Mouse (Mus musculus) 3134 (cell line): Measurements from ENCODE around the gene Ubald2.
"Not testable (repeated sequence)": the region's sequence is repeated elsewhere in the genome, so short reads cannot be mapped to it uniquely, and the experiment has no call there.

Source experiments
- DNase-seq: peaks from one replicate; pipeline ENCODE4 v3.0.0-alpha.2; 2011; ENCODE audit warnings: low spot score; ENCODE audit not compliant: insufficient read length; ENCODE audit errors: extremely low read depth

Gene Ubald2

DNA sequence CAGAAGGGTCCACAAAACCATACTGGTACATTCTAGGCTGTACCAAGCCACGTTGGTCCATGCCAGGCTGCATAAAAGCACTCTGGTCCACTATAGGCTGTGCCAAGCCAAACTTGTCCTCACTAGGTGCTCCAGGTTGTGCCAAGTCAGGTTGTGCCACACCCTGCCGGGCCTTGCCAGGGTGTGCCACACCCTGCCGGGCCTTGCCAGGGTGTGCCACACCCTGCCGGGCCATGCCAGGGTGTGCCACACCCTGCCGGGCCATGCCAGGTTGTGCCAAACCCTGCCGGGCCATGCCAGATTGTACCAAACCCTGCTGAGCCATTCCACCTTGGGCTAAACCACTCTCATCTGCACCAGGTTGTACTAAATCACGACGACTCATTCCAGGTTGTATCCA, 22.3 kb downstream of the Ubald2 start:
- DNase-seq: peak; percentile 59

DNA sequence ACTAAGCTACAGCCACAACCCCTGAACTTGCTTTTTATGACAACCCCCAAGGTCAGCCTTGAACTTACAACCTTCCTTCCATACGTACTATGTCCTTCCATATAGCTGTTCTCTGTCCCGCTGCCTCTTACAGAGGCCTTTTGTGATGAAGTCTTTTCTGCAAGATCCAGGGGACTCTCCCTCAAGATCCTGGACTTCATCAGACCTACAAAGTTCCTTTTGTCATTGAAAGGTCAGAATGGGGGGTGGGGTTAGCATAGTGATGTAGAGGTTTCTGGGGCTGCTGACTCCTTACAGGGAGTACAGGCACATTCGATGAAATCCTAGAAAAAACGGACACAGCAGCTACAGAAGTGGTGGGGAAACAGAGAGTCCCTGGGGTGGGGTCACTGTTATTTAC, 25.9 kb downstream of the Ubald2 start:
- no peak for DNase-seq

DNA sequence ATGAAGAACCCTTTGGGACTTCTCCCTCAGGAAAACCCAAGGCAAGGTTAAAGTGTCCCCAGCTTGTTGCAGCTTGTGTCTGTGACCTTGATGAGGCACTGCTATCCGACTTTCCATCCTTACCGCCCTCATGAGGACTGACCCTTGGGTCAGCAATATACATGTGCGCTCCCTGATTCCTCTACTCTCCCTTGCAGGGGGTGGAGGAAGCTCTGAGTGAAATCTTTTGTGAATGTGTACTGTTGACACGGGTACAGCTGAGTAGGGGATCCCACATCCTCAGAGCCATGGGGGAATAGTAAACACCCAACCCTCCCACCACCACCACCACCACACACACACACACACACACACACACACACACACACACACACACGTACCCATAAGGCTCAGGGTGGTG, 29.4 kb downstream of the Ubald2 start:
- DNase-seq: no peak

DNA sequence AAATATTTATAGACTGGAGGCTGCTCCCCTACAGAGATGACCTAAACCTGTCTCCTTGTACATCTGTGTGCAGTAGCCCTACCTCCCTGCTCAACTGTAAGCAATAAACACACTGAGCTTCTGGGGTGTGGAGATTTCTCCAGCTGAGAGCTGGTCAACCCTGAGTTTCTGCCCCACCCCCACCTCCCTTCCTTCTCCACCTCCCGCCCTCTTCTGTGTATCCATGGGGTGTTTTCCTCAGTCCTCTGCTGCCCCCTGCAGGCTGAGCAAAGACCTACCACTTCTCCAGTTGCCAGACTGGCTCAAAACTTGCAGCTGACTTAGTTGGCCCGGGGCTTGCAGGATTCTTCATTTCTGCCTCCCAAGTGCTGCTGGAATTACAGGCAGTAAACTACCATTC, 29.9 kb downstream of the Ubald2 start:
- peak; percentile 63 for DNase-seq

DNA sequence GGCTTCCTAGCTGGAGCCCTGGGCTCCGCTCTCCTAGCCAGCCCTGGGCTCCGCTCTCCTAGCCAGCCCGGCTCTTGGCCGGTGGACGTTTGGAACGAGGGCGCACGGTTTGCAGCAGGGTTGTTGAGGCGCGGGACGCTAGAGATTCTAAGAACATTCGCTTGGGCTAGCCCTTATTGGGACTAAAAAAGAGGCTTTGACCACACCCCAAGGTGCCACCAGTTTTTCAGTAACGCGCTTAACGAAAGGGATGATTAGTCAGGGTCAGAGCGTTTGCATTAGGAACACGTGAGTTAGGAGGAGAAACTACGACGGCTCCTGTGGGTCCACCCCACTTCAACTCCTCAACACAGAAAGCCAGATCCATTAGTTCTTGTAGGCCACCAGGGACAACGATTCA, 32.2 kb downstream of the Ubald2 start, which contains the start of gene Qrich2:
Gene Qrich2, minus strand, starts transcription at position 101 of the 400 bp plus-strand sequence.
- DNase-seq: no peak

DNA sequence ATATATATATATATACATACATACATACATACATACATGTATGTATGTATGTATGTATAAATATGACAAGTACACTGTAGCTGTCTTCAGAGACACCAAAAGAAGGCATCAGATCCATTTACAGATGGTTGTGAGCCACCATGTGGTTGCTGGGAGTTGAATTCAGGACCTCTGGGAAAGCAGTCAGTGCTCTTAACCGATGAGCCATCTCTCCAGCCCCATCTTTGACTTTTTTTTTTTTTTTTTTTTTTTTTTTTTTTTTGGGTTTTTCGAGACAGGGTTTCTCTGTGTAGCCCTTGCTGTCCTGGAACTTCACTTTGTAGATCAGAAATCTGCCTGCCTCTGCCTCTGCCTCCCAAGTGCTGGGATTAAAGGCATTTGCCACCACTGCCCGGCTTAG, 34.4 kb downstream of the Ubald2 start:
- DNase-seq: not testable (repeated sequence)

DNA sequence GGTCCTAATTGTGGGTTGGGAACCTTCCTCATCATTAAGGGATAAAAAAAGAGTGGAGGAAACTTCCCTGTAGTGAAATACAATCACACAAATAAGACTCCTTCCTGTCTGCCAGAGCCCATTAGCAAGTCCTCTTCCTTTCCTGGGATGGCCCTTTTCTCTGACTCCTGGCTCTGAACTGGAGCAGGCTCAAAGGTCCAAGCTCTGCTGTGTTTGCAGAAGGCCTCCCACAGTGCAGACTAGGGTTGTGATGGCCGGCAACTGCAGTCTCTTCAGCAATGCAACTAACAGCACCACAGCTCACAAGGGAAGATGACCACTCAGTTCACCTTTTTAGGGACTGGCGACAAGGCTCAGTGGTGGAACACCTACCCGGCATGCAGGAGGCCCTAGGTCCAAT, 36.4 kb downstream of the Ubald2 start:
- no peak for DNase-seq

DNA sequence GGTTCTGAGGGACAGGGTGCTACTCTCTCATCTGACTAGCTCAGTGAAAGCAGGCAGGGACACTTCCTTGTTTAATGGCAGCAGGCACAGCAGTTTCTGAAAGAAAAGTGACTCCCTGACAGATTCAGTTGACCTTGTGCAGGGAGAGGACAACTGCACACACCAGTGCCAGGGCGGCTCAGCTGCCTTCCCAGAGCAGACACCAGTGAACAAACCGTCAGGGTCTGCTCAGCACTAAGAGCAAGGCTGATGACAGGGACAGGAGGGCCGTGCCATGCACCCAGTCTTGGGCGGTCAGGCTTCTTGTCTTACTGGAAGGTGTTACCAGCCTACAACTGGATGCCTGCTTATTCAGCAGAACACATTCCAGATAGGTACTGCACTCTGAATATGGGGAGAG, 37.0 kb downstream of the Ubald2 start:
- no peak for DNase-seq

DNA sequence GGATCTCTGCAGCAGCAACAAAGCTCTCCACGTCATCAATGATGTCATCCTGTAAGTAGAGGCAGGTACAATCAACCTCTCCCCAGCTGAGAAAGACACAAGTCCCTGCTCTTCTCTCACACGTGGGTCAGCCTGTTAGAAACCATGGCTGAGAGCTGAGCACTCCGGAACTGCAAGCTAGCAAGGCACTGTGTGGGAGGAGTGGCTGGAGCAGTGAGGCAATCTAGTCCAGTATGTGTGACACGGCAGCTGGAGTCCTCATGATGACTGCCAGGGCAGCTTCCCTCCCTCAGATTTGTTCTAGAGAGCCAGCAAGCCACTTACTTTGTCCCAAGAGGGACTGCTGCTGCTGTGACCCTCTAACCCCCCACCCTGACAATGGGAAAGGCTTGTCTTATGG, 38.4 kb downstream of the Ubald2 start:
- DNase-seq: no peak

DNA sequence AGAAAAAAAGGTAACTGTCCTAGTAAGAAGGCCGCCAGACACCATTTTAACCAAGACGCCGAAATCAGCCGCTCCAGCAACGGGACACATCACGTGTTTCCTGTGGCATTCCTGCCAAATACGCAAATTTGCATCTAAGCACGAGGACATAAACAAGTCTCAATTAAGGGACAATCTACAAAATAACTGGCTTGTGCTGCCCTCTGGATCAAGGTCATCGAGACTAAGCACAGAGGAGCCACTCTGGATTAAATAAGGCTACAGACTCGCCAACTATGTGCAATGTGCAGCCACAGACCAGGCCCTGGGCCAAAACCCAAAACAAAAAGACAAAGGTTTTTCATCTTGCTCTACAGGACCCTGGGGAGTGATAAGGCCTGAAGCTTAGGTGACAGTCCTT, 42.1 kb downstream of the Ubald2 start:
- no peak for DNase-seq

DNA sequence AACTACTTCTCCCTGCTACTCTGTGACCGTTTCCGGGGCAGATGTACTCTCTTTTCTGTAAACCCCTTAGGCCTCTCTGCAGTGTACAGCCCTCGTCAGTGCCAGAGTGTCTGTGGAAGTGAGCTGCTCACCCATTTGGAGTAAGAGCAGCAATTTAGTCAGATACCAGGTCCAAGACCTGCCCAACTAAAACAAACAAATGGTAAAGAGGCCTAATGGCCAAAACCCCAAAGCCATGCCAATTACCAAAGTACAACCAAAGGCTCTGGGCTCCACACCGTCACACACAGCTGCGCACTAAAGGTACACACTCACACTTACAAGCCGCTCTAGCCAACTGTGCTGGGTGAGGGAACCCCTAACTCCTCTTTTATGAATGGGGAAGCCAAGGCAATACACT, 42.8 kb downstream of the Ubald2 start:
- no peak for DNase-seq

DNA sequence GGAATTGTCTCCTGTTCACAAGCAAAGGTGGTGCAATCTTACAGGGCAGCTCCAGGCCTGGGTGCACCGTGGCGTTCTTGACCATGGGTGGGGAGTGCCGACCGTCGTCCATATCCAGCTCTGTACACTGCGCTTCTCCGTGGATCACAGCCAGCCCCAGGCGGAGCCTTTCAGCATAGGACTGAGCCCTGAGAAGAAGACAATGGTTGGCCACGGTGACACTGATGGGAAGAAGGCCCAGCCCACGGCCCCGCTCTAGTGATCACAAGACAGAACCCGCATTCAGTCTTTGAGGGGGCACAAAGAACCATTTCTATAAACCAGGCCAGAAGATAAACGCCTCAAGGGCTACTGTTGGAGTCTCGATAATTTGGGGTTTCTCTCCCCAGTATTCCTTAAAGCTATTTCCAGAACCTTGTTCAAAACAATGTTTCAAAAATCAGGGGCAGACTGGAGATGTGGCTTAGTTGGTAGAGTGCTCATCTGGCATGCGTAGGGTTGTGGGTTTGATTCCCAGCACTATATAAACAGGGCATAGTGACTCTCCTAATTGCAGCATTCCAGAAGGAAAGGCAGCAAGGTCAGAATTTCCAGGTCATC, 43.4 kb downstream of the Ubald2 start:
- no peak for DNase-seq

DNA sequence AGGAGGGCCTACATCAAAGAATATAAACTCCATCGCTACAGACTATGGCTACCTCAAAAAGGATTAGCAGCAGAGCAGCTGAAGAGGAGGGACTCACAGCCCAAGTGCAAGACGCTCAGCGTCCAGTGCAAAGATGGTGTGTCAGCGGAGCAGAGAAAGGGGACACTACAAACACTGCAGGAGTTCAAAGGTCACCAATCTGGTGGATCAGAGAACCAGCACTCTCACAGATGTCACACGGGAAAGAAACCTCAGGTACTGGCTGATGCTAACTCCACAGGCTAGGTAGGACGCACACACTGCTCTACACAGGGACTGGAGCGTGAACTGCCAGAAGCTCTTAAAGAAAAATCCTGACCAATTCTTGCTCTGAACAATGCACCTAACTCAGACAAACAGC, 45.1 kb downstream of the Ubald2 start:
- no peak for DNase-seq

DNA sequence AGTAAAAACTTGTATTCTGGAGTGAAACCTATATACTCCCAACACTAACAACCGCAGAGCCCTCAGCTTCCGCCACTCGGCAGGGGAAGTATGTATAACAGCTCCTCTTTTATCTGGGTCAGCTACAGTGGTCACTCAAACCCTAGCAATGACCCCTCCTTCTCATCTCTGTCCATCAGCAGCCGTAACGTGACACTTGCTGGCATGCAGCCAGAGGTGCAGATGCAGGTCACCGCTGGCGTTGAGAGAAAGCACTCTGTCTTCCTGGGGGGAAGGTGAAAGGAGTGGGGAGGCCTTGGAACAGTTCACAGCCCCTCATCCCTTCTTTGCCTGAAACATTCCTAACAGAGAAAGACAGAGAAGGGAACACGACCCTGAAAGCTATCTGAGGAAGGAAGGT, 45.9 kb downstream of the Ubald2 start:
- no peak for DNase-seq

DNA sequence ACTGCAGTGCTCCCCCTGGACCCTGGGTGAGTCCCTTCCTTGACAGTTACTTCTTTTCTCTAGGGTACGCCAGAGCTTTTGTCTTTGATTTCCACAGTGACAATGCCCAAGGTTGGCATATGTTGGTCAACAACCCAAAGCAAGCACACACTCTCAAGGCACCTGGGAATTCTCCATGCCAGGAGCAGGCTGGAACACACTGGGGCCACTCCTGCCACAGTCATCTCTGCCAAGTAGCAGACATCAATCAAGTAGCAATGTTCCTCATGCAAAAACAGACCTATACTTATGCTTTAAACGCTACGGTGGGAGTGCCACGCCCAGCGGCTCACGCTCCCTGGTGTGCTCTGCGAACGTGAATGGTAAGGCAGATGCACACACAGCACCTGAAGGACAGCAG, 47.1 kb downstream of the Ubald2 start:
- DNase-seq: no peak

DNA sequence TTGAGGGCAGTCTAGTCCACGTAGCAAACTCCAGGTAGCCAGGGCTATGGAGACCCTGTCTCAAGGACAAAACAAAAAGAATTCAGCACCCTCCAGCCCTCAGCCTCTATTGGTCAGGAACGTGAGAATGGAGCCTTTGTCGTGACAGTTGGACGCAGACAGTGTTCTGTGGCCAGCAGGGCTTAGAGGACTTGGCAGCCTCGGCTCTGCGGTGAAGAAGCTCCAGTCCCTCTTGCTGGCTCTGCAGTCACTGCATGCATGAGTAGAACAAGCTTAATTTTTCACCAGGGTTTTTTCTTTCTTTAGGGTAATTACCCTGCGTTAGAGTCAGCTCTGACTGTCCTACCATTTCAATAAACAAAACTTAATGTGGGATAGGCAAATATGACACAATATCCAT, 47.9 kb downstream of the Ubald2 start:
- no peak for DNase-seq

DNA sequence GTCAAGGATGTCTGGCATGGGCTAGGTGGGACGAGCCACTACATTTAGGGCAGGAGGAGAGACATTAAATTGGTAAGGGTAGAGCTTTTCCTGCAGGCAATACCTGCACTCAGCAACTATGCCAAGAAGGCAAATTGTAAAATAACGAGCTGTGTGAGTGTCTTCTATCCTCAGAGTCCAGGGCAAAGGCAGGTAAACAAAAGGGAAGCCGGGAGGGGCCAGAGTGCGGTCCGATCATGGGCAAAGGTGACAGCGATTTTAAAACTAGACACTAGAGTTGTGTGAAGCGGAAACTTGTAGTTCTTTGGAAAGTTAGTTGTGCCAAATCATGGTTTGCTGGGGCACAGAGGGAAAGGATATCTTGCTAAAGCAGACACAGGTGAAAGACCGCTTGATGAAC, 50.4 kb downstream of the Ubald2 start:
- DNase-seq: no peak

DNA sequence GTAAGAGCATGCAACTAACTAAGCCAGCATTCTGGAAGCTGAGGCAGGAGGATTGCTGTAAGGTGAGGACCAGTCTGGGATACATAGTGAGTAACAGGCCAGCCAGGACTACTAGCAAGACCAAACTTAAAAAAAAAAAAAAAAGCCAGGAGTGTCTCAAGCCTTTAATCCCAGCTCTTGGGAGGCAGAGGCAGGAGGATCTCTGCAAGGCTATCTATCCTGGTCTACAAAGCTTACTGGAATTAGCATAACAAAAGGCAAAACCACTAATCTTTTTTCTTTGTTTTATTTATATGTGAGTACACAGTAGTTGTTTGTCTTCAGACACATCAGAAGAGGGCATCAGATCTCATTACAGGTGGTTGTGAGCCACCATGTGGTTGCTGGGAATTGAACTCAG, 54.3 kb downstream of the Ubald2 start:
- DNase-seq: no peak
